Mouse (Mus musculus) forebrain, postnatal 0 days (tissue): Measurements from ENCODE around the gene Cps1. TPM values are rescaled to one million over a fixed set of nuclear protein-coding genes. Genes with fewer than 3 reads are reported as not detected.
A peak's percentile ranks its signal among the peaks of the same experiment; 100 is the strongest.

Experiments used
- ATAC-seq: fragments of 200-750 bp; cut with Nextera tagmentation; 2 replicates; pipeline ENCODE4 v1.8.0; 2017; ENCODE audit warnings: mild to moderate bottlenecking, moderate library complexity
- DNase-seq: peaks from one replicate; pipeline ENCODE4 v3.0.0-alpha.2; 2015
- H3K27ac ChIP-seq: fragments of 300-500 bp; sonication (generic); 2 replicates; pipeline ENCODE4 v1.5.1; 2014; ENCODE audit warnings: low read depth, mild to moderate bottlenecking, antibody characterized with exemption, low read length, moderate library complexity, mixed read lengths
- H3K27me3 ChIP-seq: fragments of 300-500 bp; sonication (generic); 2 replicates; pipeline ENCODE4 v1.6.1; 2014; ENCODE audit warnings: mild to moderate bottlenecking, low read length, mixed read lengths; ENCODE audit not compliant: insufficient read depth
- H3K36me3 ChIP-seq: fragments of 300-500 bp; sonication (generic); 2 replicates; pipeline ENCODE4 v1.6.1; 2014; ENCODE audit warnings: mild to moderate bottlenecking, moderate library complexity; ENCODE audit not compliant: insufficient read depth
- H3K4me1 ChIP-seq: fragments of 300-500 bp; sonication (generic); 2 replicates; pipeline ENCODE4 v1.6.1; 2014; ENCODE audit warnings: antibody characterized with exemption; ENCODE audit not compliant: insufficient read depth
- H3K4me2 ChIP-seq: fragments of 300-500 bp; sonication (generic); 2 replicates; pipeline ENCODE4 v1.6.1; 2014; ENCODE audit warnings: low read depth, mild to moderate bottlenecking, moderate library complexity
- H3K4me3 ChIP-seq: fragments of 300-500 bp; sonication (generic); 2 replicates; pipeline ENCODE4 v1.5.1; 2014; ENCODE audit warnings: low read depth, low read length, mixed read lengths
- H3K9ac ChIP-seq: fragments of 300-500 bp; sonication (generic); 2 replicates; pipeline ENCODE4 v1.6.1; 2014; ENCODE audit warnings: mild to moderate bottlenecking
- H3K9me3 ChIP-seq: fragments of 300-500 bp; sonication (generic); 2 replicates; pipeline ENCODE4 v1.6.1; 2016; ENCODE audit warnings: low read length
- CTCF ChIP-seq: sonication (generic); IDR thresholded peaks from 2 replicates; pipeline ENCODE4 v1.5.1; 2016; ENCODE audit warnings: antibody characterized with exemption, control low read depth, low read depth
- WGBS: fragments of 180-500 bp; shearing (Covaris S2); extraction: QIAGEN DNeasy Blood & Tissue Kit; methylation state at CpG from one replicate; pipeline ENCODE4 v1.1.7; 2014; 5-methylcytosine and 5-hydroxymethylcytosine counted together
- polyA plus RNA-seq: library from polyadenylated mRNA; unstranded; fragments of >200 nt; fragmentation: Nextera tagmentation; extraction: Ambion mirVana; gene quantifications from 2 replicates; pipeline ENCODE4 v1.2.1, GENCODE M21; 2015
- total RNA-seq: library from RNA; depleted of rRNA; stranded (reverse); fragments of >200 nt; gene quantifications from 2 replicates; pipeline ENCODE4 v1.2.3, GENCODE M21; 2014

The Cps1 gene
- total and polyA plus RNA-seq, 2 experiments from 2014 or later: 0.14 to 0.17 TPM

- 48% methylated on average over 4 of the region's 4 CpGs for WGBS
- Histone ChIP-seq H3K27ac (no peak overlapping the region), H3K36me3 (no peaks in the 10 kb centered on the region), H3K4me1 (no peaks in the 10 kb centered on the region), H3K9ac (no peak overlapping the region), H3K4me3 (no peak overlapping the region), H3K9me3 (no peaks in the 10 kb centered on the region), H3K27me3 (no peaks in the 10 kb centered on the region), H3K4me2 (no peak overlapping the region)
- DNase-seq (no peak), ATAC-seq (no peak)
- no peak for TF ChIP-seq CTCF
Observed at GRCm38 (mm10) chr1:67167283-67167682, 44.5 kb downstream of the Cps1 start.

DNA sequence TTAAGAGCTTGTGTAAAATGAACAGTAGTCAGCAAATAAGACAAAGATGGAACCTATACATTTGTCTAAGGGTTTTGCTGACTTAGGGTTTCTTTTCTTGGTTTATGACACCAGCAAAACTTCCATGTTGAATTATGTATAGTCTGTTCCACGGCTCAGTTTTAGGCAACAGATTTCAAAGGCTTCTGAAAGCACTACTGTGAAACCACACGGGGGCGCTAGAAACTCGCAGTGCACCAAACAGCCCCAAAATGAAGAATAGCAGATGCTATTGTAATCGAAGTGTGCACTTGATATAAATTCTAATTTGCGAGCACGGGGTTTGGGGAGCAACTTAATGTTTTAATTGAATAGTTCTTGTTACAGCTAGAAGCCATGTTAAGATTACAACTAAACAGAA lies 58.3 kb downstream of the Cps1 start:
- H3K27me3 ChIP-seq: no peaks in the 10 kb centered on the region
- no peak overlapping the region for H3K9ac ChIP-seq
- H3K36me3 ChIP-seq: no peaks in the 10 kb centered on the region
- no peaks in the 10 kb centered on the region for H3K9me3 ChIP-seq
- peak; percentile 85 for DNase-seq
- TF ChIP-seq CTCF: peak; percentile 85
- 4% methylated on average over 7 of the region's 7 CpGs for WGBS
- ATAC-seq: peak; percentile 67
- no peaks in the 10 kb centered on the region for H3K4me1 ChIP-seq
- no peak overlapping the region for H3K27ac ChIP-seq
- no peak overlapping the region for H3K4me2 ChIP-seq
- no peak overlapping the region for H3K4me3 ChIP-seq

GRCm38 (mm10) chr1:67182201-67182600 lies 59.4 kb downstream of the Cps1 start:
- Histone ChIP-seq H3K27me3 (no peaks in the 10 kb centered on the region), H3K4me2 (no peak overlapping the region), H3K36me3 (no peaks in the 10 kb centered on the region), H3K4me1 (no peaks in the 10 kb centered on the region), H3K4me3 (no peak overlapping the region), H3K27ac (no peak overlapping the region), H3K9me3 (no peaks in the 10 kb centered on the region), H3K9ac (no peak overlapping the region)
- ATAC-seq (no peak), DNase-seq (no peak)
- 68% methylated on average over 7 of the region's 7 CpGs for WGBS
- no peak for TF ChIP-seq CTCF

GRCm38 (mm10) chr1:67183532-67183931 lies 60.7 kb downstream of the Cps1 start:
- no peak overlapping the region for H3K9ac ChIP-seq
- no peak overlapping the region for H3K4me3 ChIP-seq
- ATAC-seq (peak; percentile 88), DNase-seq (peak; percentile 64)
- TF ChIP-seq CTCF: no peak
- no peak overlapping the region for H3K27ac ChIP-seq
- 49% methylated on average over 6 of the region's 6 CpGs for WGBS
- no peaks in the 10 kb centered on the region for H3K27me3 ChIP-seq
- no peaks in the 10 kb centered on the region for H3K4me1 ChIP-seq
- no peak overlapping the region for H3K4me2 ChIP-seq
- no peaks in the 10 kb centered on the region for H3K9me3 ChIP-seq
- H3K36me3 ChIP-seq: no peaks in the 10 kb centered on the region

DNA sequence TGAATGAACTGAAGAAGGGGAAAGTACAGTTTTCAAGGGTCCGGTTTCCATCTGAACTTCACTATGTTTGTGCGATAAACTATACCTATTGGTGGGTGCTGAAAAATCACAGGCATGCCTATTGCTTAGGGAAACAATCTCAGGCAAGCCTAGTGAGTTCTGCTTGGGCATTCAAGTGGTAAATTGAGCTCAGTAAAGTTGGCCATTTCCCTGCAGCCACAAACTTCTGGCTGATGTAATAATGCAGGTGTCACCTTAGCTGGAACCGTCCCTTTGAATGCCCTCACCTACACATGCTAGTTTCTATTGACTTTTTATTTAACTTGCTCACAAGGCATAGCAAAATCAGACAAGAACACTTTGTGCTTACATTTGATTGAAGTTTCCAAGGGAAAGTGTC lies 61.3 kb downstream of the Cps1 start:
- H3K9ac ChIP-seq: no peak overlapping the region
- H3K27ac ChIP-seq: no peak overlapping the region
- H3K4me3 ChIP-seq: no peak overlapping the region
- 79% methylated on average over 3 of the region's 3 CpGs for WGBS
- H3K9me3 ChIP-seq: no peaks in the 10 kb centered on the region
- H3K36me3 ChIP-seq: no peaks in the 10 kb centered on the region
- ATAC-seq (no peak), DNase-seq (no peak)
- no peaks in the 10 kb centered on the region for H3K4me1 ChIP-seq
- no peak overlapping the region for H3K4me2 ChIP-seq
- H3K27me3 ChIP-seq: no peaks in the 10 kb centered on the region
- no peak for TF ChIP-seq CTCF

DNA sequence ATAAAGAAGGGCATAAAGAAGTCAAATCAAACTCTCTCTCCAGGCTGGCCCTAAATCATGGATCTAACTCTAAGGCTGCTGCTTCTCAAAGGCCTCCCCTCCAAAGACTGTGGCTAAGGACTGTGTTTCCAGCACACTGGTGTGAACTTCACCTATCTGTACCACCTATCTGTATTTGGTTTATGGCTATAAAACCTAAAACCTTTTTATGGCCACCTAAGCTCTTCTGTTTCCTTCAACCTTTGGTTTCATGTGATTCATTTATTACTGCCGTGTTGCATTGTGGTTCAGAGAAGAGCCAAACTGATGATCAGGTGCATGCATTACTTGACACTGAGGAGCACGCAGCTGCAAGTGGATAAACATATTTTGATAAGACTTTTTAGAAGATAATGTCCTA lies 74.5 kb downstream of the Cps1 start:
- Histone ChIP-seq H3K27ac (no peak overlapping the region), H3K4me1 (no peaks in the 10 kb centered on the region), H3K4me3 (no peak overlapping the region), H3K36me3 (no peaks in the 10 kb centered on the region), H3K9ac (no peak overlapping the region), H3K27me3 (no peaks in the 10 kb centered on the region), H3K4me2 (no peak overlapping the region), H3K9me3 (no peaks in the 10 kb centered on the region)
- DNase-seq (no peak), ATAC-seq (no peak)
- WGBS: 92% methylated on average over 2 of the region's 2 CpGs
- no peak for TF ChIP-seq CTCF

DNA sequence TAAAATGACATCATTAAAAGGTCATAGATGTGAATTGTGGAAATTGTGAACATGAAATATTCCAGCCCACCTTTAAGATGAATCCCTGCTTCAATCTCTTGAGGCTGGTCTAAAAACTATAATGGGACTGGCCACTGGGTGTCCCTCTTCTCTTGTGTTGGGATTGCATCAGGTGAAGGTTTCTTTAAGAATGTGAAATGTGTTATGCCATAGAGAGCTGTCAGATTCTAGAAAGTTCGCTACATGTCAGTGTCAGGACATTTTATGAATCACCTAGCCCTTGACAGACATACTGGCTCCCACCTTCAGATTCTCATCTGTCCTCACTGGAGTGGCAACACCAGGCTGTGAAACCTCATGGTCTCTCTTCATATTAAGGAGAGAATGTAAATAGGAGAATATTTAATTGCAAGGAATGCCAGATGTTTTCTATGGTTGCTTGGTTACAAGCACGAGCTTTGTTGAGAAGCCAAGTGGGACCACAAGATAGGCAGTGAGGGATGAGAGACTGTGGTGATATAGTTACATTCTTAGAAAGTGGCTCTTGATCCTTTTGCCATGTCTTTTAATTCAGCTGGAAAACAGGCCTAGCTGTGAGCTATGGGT lies 95.6 kb downstream of the Cps1 start:
- H3K4me1 ChIP-seq: no peaks in the 10 kb centered on the region
- peak; percentile 61 for TF ChIP-seq CTCF
- peak; percentile 57 for DNase-seq
- WGBS: 23% methylated on average over 2 of the region's 2 CpGs
- H3K9me3 ChIP-seq: no peaks in the 10 kb centered on the region
- H3K27ac ChIP-seq: no peak overlapping the region
- H3K36me3 ChIP-seq: no peaks in the 10 kb centered on the region
- no peak overlapping the region for H3K4me3 ChIP-seq
- ATAC-seq: peak; percentile 47
- no peak overlapping the region for H3K9ac ChIP-seq
- no peaks in the 10 kb centered on the region for H3K27me3 ChIP-seq
- no peak overlapping the region for H3K4me2 ChIP-seq

GRCm38 (mm10) chr1:67223666-67224065 lies 100.8 kb downstream of the Cps1 start:
- no peak for TF ChIP-seq CTCF
- DNase-seq (no peak), ATAC-seq (no peak)

More at GRCm38 (mm10) chr1:67223666-67224065, 100.8 kb downstream of the Cps1 start:
- Histone ChIP-seq H3K9ac (no peak overlapping the region), H3K9me3 (no peaks in the 10 kb centered on the region), H3K27me3 (no peaks in the 10 kb centered on the region), H3K4me1 (no peaks in the 10 kb centered on the region), H3K36me3 (no peaks in the 10 kb centered on the region), H3K4me2 (no peak overlapping the region), H3K4me3 (no peak overlapping the region), H3K27ac (no peak overlapping the region)
- WGBS: 65% methylated on average over 7 of the region's 7 CpGs
